ENCODE assay signal across 8 mouse cellular contexts in the genomic region with DNA sequence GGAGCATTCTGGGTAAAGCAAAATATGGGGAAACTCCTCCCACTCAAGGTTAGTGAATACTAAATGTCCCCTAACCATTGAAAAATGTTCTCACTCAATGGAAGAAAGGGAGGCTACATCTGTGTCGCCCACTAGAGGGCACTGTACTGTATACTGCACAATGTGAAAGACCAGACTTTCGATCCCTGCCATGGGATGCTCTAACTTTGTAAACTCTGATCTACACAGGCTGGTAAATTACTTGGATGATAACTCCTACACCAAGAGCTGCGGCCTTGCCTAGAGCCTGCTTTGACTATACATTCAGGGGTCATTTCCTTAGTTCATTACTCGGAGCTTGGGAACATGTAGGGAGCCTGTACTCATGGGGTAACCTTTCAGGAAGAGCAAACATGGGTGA. TPM values are rescaled to one million over a fixed set of nuclear protein-coding genes. Genes with fewer than 3 reads are reported as not detected.
DNase-seq lines count a peak whose midpoint lies in the region; ATAC-seq lines count a peak whose summit lies in the region.

No protein-coding gene starts in this region.

- WGBS in hindbrain, embryonic 10.5 days = 20% methylated on average over 4 of the region's 4 CpGs
- 24% methylated on average over 4 of the region's 4 CpGs for WGBS in hindbrain, embryonic 13.5 days
- WGBS in forebrain, embryonic 12.5 days = 24% methylated on average over 4 of the region's 4 CpGs
- 22% methylated on average over 4 of the region's 4 CpGs for WGBS in hindbrain, embryonic 12.5 days
- WGBS in limb, embryonic 12.5 days = 24% methylated on average over 4 of the region's 4 CpGs
- 27% methylated on average over 4 of the region's 4 CpGs for WGBS in midbrain, embryonic 13.5 days
- WGBS in stomach, embryonic 14.5 days = 28% methylated on average over 4 of the region's 4 CpGs

- peak overlapping the region; percentile 47; the same call in 1 of the 2 replicates for H3K4me3 ChIP-seq in hindbrain, embryonic 10.5 days
- H3K4me3 ChIP-seq in hindbrain, embryonic 13.5 days = no peak overlapping the region
- no peak overlapping the region for H3K4me3 ChIP-seq in forebrain, embryonic 12.5 days (replicated peaks)
- H3K4me3 ChIP-seq in hindbrain, embryonic 12.5 days = no peak overlapping the region
- no peak overlapping the region for H3K4me3 ChIP-seq in limb, embryonic 12.5 days (replicated peaks)
- H3K4me3 ChIP-seq in midbrain, embryonic 13.5 days (replicated peaks) = no peak overlapping the region
- no peak overlapping the region for H3K4me3 ChIP-seq in stomach, embryonic 14.5 days (ENCODE audit: low read depth, low read length)

- no peaks in the 10 kb centered on the region for H3K27me3 ChIP-seq in hindbrain, embryonic 10.5 days (ENCODE audit: insufficient read depth, poor library complexity, severe bottlenecking)
- no peaks in the 10 kb centered on the region for H3K27me3 ChIP-seq in hindbrain, embryonic 13.5 days
- 0 out of 2 replicates have a peak, but pooled peaks cover 3% of the 10 kb centered on the region for H3K27me3 ChIP-seq in forebrain, embryonic 12.5 days
- no peaks in the 10 kb centered on the region; the same call in 1 of the 2 replicates for H3K27me3 ChIP-seq in hindbrain, embryonic 12.5 days
- H3K27me3 ChIP-seq in limb, embryonic 12.5 days = no peaks in the 10 kb centered on the region
- H3K27me3 ChIP-seq in midbrain, embryonic 13.5 days = no peaks in the 10 kb centered on the region
- H3K27me3 ChIP-seq in stomach, embryonic 14.5 days (ENCODE audit: control insufficient read depth, insufficient read depth, low read length) = no peaks in the 10 kb centered on the region

- H3K36me3 ChIP-seq in hindbrain, embryonic 10.5 days = 0 out of 2 replicates have a peak, but pooled peaks cover 4% of the 10 kb centered on the region
- H3K36me3 ChIP-seq in hindbrain, embryonic 13.5 days = peaks cover 2% of the 10 kb centered on the region
- no peaks in the 10 kb centered on the region for H3K36me3 ChIP-seq in forebrain, embryonic 12.5 days (replicated peaks)
- no peaks in the 10 kb centered on the region; the same call in 1 of the 2 replicates for H3K36me3 ChIP-seq in hindbrain, embryonic 12.5 days
- H3K36me3 ChIP-seq in limb, embryonic 12.5 days = peaks cover 7% of the 10 kb centered on the region
- H3K36me3 ChIP-seq in midbrain, embryonic 13.5 days = 0 out of 2 replicates have a peak, but pooled peaks cover 2% of the 10 kb centered on the region
- H3K36me3 ChIP-seq in stomach, embryonic 14.5 days (ENCODE audit: control insufficient read depth, insufficient read depth, low read length) = peaks cover 1% of the 10 kb centered on the region; the same call in 1 of the 2 replicates

- no peak overlapping the region for H3K9ac ChIP-seq in hindbrain, embryonic 13.5 days
- H3K9ac ChIP-seq in forebrain, embryonic 12.5 days = no peak overlapping the region
- no peak overlapping the region for H3K9ac ChIP-seq in hindbrain, embryonic 12.5 days
- H3K9ac ChIP-seq in limb, embryonic 12.5 days (replicated peaks) = no peak overlapping the region
- no peak overlapping the region for H3K9ac ChIP-seq in midbrain, embryonic 13.5 days (replicated peaks)
- no peak overlapping the region for H3K9ac ChIP-seq in stomach, embryonic 14.5 days (replicated peaks; ENCODE audit: low read depth, low read length)

- H3K4me1 ChIP-seq in hindbrain, embryonic 10.5 days (replicated peaks) = peaks cover 28% of the 10 kb centered on the region
- H3K4me1 ChIP-seq in hindbrain, embryonic 13.5 days (replicated peaks) = peaks cover 18% of the 10 kb centered on the region
- peaks cover 19% of the 10 kb centered on the region for H3K4me1 ChIP-seq in forebrain, embryonic 12.5 days
- H3K4me1 ChIP-seq in hindbrain, embryonic 12.5 days = peaks cover 18% of the 10 kb centered on the region
- peaks cover 25% of the 10 kb centered on the region for H3K4me1 ChIP-seq in limb, embryonic 12.5 days (replicated peaks)
- H3K4me1 ChIP-seq in midbrain, embryonic 13.5 days (replicated peaks) = peaks cover 30% of the 10 kb centered on the region
- H3K4me1 ChIP-seq in stomach, embryonic 14.5 days (ENCODE audit: control insufficient read depth, insufficient read depth, low read length) = peaks cover 11% of the 10 kb centered on the region; the same call in 1 of the 2 replicates

- DNase-seq in hindbrain, embryonic 10.5 days (ENCODE audit: low spot score) = peak; percentile 70
- DNase-seq in c-Kit-positive CD71-positive TER-119-negative erythroid progenitor cells, embryonic 14.5 days (ENCODE audit: low read depth) = peak; percentile 35

- no peaks in the 10 kb centered on the region for H3K9me3 ChIP-seq in hindbrain, embryonic 10.5 days
- H3K9me3 ChIP-seq in hindbrain, embryonic 13.5 days = no peaks in the 10 kb centered on the region
- H3K9me3 ChIP-seq in forebrain, embryonic 12.5 days = no peaks in the 10 kb centered on the region
- H3K9me3 ChIP-seq in hindbrain, embryonic 12.5 days (replicated peaks) = no peaks in the 10 kb centered on the region
- no peaks in the 10 kb centered on the region for H3K9me3 ChIP-seq in limb, embryonic 12.5 days
- H3K9me3 ChIP-seq in midbrain, embryonic 13.5 days = no peaks in the 10 kb centered on the region
- H3K9me3 ChIP-seq in stomach, embryonic 14.5 days (ENCODE audit: control insufficient read depth, low read depth, low read length) = no peaks in the 10 kb centered on the region

- H3K27ac ChIP-seq in hindbrain, embryonic 10.5 days = peak overlapping the region; percentile 82; the same call in 1 of the 2 replicates
- H3K27ac ChIP-seq in hindbrain, embryonic 13.5 days = no peak overlapping the region
- H3K27ac ChIP-seq in forebrain, embryonic 12.5 days = no peak overlapping the region
- H3K27ac ChIP-seq in hindbrain, embryonic 12.5 days = no peak overlapping the region
- no peak overlapping the region for H3K27ac ChIP-seq in limb, embryonic 12.5 days
- peak overlapping the region; percentile 84; the same call in 1 of the 2 replicates for H3K27ac ChIP-seq in midbrain, embryonic 13.5 days
- H3K27ac ChIP-seq in stomach, embryonic 14.5 days (ENCODE audit: low read length) = no peak overlapping the region

- no peak overlapping the region for H3K4me2 ChIP-seq in hindbrain, embryonic 13.5 days
- peak overlapping the region; percentile 57 for H3K4me2 ChIP-seq in forebrain, embryonic 12.5 days
- peak overlapping the region; percentile 53; the same call in 1 of the 2 replicates for H3K4me2 ChIP-seq in hindbrain, embryonic 12.5 days (replicated peaks)
- H3K4me2 ChIP-seq in limb, embryonic 12.5 days = peak overlapping the region; percentile 55
- peak overlapping the region; percentile 52; the same call in 1 of the 2 replicates for H3K4me2 ChIP-seq in midbrain, embryonic 13.5 days (replicated peaks)
- H3K4me2 ChIP-seq in stomach, embryonic 14.5 days (replicated peaks; ENCODE audit: low read depth, low read length) = peak overlapping the region; percentile 47; the same call in 1 of the 2 replicates

- ATAC-seq in hindbrain, embryonic 13.5 days (ENCODE audit: low FRiP score) = no peak
- peak; percentile 18; the same call in 1 of the 2 replicates for ATAC-seq in forebrain, embryonic 12.5 days (ENCODE audit: low FRiP score)
- no peak for ATAC-seq in hindbrain, embryonic 12.5 days (ENCODE audit: low FRiP score)
- ATAC-seq in limb, embryonic 12.5 days (ENCODE audit: insufficient number of reproducible peaks, insufficient read depth, low FRiP score, low TSS enrichment, low read depth) = no peak
- peak; percentile 15; the same call in 1 of the 2 replicates for ATAC-seq in midbrain, embryonic 13.5 days
- ATAC-seq in stomach, embryonic 14.5 days (ENCODE audit: insufficient number of reproducible peaks, insufficient read depth, low FRiP score, low read depth) = no peak

RNA-seq across cellular contexts. Expression of gene Hspa8, which starts 44.4 kb away (rescaled TPM):
- polyA plus RNA-seq in hindbrain, embryonic 10.5 days (2016; fragmentation: Nextera tagmentation; extraction: Ambion mirVana) = 2,933 and 3,536 TPM in 2 replicates
- polyA plus RNA-seq in hindbrain, embryonic 13.5 days (2015; fragmentation: Nextera tagmentation; extraction: Ambion mirVana) = 2,762 and 2,865 TPM in 2 replicates
- 2,759 and 2,920 TPM in 2 replicates for polyA plus RNA-seq in forebrain, embryonic 12.5 days (2016; fragmentation: Nextera tagmentation; extraction: Ambion mirVana)
- 2,594 and 2,617 TPM in 2 replicates for polyA plus RNA-seq in hindbrain, embryonic 12.5 days (2016; fragmentation: Nextera tagmentation; extraction: Ambion mirVana)
- polyA plus RNA-seq in limb, embryonic 12.5 days (2016; fragmentation: Nextera tagmentation; extraction: Ambion mirVana) = 2,429 and 2,480 TPM in 2 replicates
- polyA plus RNA-seq in midbrain, embryonic 13.5 days (2015; fragmentation: Nextera tagmentation; extraction: Ambion mirVana) = 2,863 and 3,076 TPM in 2 replicates
- 2,119 and 2,394 TPM in 2 replicates for polyA plus RNA-seq in stomach, embryonic 14.5 days (2014; fragmentation: Nextera tagmentation; extraction: Ambion mirVana)

Comparison
In these comparisons a context has a peak if more than half of its experiments do, and no peak if none do; other contexts are left out.
1. H3K27ac ChIP-seq: peak in hindbrain, embryonic 10.5 days (single experiment) and midbrain, embryonic 13.5 days (single experiment); none in hindbrain, embryonic 13.5 days (single experiment), forebrain, embryonic 12.5 days (single experiment), hindbrain, embryonic 12.5 days (single experiment), limb, embryonic 12.5 days (single experiment) and stomach, embryonic 14.5 days (single experiment).
2. ATAC-seq: peak in forebrain, embryonic 12.5 days (single experiment) and midbrain, embryonic 13.5 days (single experiment); none in hindbrain, embryonic 13.5 days (single experiment), hindbrain, embryonic 12.5 days (single experiment), limb, embryonic 12.5 days (single experiment) and stomach, embryonic 14.5 days (single experiment).